Mouse (Mus musculus): ENCODE results near the gene Cep63. TPM values are rescaled to one million over a fixed set of nuclear protein-coding genes. Genes with fewer than 3 reads are reported as not detected.

The Cep63 gene
- polyA plus RNA-seq, 1 experiment from 2014 or later: 51.6 TPM

- no peak overlapping the region for H3K9ac ChIP-seq (replicated peaks)
These were observed 79.3 kb downstream of the Cep63 start for GRCm38 (mm10) chr9:102547028-102547354.

GRCm38 (mm10) chr9:102546256-102547027 is 79.9 kb downstream of the Cep63 start:
- H3K4me3 ChIP-seq (replicated peaks): peak overlapping the region; percentile 37; the same call in 1 of the 2 replicates

More at GRCm38 (mm10) chr9:102547028-102547354, 79.3 kb downstream of the Cep63 start:
- no peaks in the 10 kb centered on the region for H3K9me3 ChIP-seq
- peak overlapping the region; percentile 69 for H3K4me2 ChIP-seq (replicated peaks)
- 28% methylated on average over 7 of the region's 7 CpGs for WGBS
- H3K4me1 ChIP-seq (replicated peaks): peaks cover 44% of the 10 kb centered on the region
- peak overlapping the region; percentile 22; the same call in 1 of the 2 replicates for H3K27ac ChIP-seq
- peaks cover 55% of the 10 kb centered on the region for H3K27me3 ChIP-seq
- ATAC-seq: no peak
- H3K4me3 ChIP-seq (replicated peaks): no peak overlapping the region
- no peaks in the 10 kb centered on the region for H3K36me3 ChIP-seq

DNA sequence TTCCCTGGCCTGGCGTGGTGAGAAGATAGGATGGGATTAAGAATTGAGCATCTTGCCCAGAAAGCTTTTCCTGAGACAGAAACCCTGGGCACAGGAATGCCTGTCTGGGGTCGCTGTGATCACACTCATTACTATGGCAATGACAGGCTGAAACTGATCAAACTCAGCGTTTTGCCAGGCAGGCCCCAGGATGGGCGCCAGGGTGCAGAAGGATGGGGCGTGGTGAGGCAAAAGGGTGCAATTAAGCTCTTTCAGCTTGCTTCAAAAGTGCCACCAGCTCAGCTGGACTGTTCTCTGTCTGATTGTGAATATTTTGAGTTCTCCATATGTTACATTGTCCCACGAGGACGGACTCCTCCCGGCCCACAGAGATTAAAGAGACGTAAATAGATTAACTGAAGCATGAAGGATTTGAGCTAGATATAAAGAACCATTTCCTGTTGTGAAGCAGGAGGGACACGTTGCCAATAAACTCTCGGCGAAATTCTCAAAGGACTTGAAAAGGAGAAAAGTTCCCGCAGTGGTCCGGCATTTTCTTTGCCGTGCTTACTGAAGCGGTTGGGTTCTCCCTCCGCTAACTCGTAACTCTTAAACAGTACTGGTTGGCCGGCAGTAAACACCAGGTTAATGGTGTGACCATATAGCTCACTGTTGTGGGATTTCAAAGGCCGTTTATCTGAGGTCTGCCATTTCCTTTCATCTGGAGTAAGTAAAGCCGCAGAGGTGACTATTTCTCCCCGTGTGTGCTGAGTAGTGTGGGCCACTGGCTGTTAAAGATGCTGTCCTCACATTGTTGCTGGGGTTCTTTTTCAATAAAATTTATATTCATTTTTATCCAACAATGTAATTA is 80.7 kb downstream of the Cep63 start:
- Histone ChIP-seq H3K27ac (peak overlapping the region; percentile 98), H3K4me2 (replicated peaks) (peak overlapping the region; percentile 69), H3K4me1 (replicated peaks) (peaks cover 44% of the 10 kb centered on the region)

More at GRCm38 (mm10) chr9:102546256-102547027, 79.9 kb downstream of the Cep63 start:
- Histone ChIP-seq H3K9me3 (no peaks in the 10 kb centered on the region), H3K27ac (peak overlapping the region; percentile 98), H3K4me2 (replicated peaks) (peak overlapping the region; percentile 69), H3K9ac (replicated peaks) (0 out of 2 replicates have a peak overlapping the region, but pooled peaks have one; percentile 19), H3K4me1 (replicated peaks) (peaks cover 44% of the 10 kb centered on the region), H3K27me3 (peaks cover 61% of the 10 kb centered on the region), H3K36me3 (no peaks in the 10 kb centered on the region)
- WGBS: 28% methylated on average over 20 of the region's 20 CpGs
- no peak for ATAC-seq

GRCm38 (mm10) chr9:102544773-102545366 is 81.5 kb downstream of the Cep63 start:
- peak overlapping the region; percentile 98 for H3K27ac ChIP-seq
- peak; percentile 70 for ATAC-seq
- peak overlapping the region; percentile 37 for H3K4me3 ChIP-seq (replicated peaks)
- WGBS: under 1% methylated on average over 26 of the region's 26 CpGs
- H3K4me2 ChIP-seq (replicated peaks): peak overlapping the region; percentile 69
- no peaks in the 10 kb centered on the region for H3K36me3 ChIP-seq
- H3K9ac ChIP-seq (replicated peaks): peak overlapping the region; percentile 78
- H3K4me1 ChIP-seq (replicated peaks): peaks cover 44% of the 10 kb centered on the region
- no peaks in the 10 kb centered on the region for H3K9me3 ChIP-seq
- peaks cover 59% of the 10 kb centered on the region for H3K27me3 ChIP-seq

More for the DNA sequence above, 80.7 kb downstream of the Cep63 start:
- peaks cover 60% of the 10 kb centered on the region for H3K27me3 ChIP-seq
- peak overlapping the region; percentile 78; the same call in 1 of the 2 replicates for H3K9ac ChIP-seq (replicated peaks)
- peak overlapping the region; percentile 37 for H3K4me3 ChIP-seq (replicated peaks)
- WGBS: 2% methylated on average over 22 of the region's 22 CpGs
- no peaks in the 10 kb centered on the region for H3K36me3 ChIP-seq
- no peaks in the 10 kb centered on the region for H3K9me3 ChIP-seq
- ATAC-seq: peak; percentile 59

DNA sequence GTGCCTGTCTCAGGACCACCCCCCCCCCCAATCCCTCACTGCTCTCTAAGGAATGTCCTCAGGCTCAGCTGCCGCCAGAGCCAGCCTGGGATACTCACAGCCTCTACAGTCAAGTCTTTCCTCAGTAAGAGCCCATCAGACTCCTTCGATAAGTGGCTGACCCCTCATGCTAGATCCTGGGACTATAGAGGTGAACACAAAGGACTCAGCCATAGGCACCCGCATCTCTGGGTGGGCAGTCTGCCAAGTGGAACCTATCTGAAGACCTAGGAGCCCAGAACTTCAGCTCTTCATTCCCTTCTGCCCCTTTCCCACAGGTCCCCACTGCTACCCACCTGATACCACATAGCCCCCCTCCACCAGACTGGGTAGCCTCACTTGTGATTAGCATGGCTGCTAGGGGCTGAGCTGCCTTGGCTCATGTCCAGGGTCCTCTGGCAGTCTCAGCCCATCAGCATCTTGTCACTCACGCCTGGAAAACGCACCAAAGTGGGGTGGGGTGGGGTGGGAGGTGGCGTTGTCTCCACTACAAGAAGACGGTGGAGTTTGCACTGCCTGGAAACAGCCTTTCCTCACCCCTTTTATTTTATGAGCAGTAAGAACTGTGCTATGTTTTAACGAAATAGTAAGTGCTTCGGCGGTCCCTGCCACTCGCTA is 82.1 kb downstream of the Cep63 start:
- H3K9ac ChIP-seq (replicated peaks): peak overlapping the region; percentile 78
- peak; percentile 86 for ATAC-seq
- WGBS: 4% methylated on average over 11 of the region's 11 CpGs
- H3K9me3 ChIP-seq: no peaks in the 10 kb centered on the region
- H3K36me3 ChIP-seq: no peaks in the 10 kb centered on the region
- peak overlapping the region; percentile 69 for H3K4me2 ChIP-seq (replicated peaks)
- H3K4me3 ChIP-seq (replicated peaks): peak overlapping the region; percentile 37
- peaks cover 44% of the 10 kb centered on the region for H3K4me1 ChIP-seq (replicated peaks)
- H3K27me3 ChIP-seq: peaks cover 54% of the 10 kb centered on the region
- peak overlapping the region; percentile 98 for H3K27ac ChIP-seq

GRCm38 (mm10) chr9:102543761-102544115 is 82.6 kb downstream of the Cep63 start:
- Histone ChIP-seq H3K27ac (peak overlapping the region; percentile 98), H3K4me1 (replicated peaks) (peaks cover 44% of the 10 kb centered on the region), H3K4me3 (replicated peaks) (no peak overlapping the region), H3K4me2 (replicated peaks) (peak overlapping the region; percentile 69; the same call in 1 of the 2 replicates), H3K9me3 (no peaks in the 10 kb centered on the region), H3K9ac (replicated peaks) (peak overlapping the region; percentile 78), H3K27me3 (peaks cover 50% of the 10 kb centered on the region), H3K36me3 (no peaks in the 10 kb centered on the region)
- no peak; the same call in none of the 2 replicates for ATAC-seq
- 5% methylated on average over 2 of the region's 2 CpGs for WGBS

DNA sequence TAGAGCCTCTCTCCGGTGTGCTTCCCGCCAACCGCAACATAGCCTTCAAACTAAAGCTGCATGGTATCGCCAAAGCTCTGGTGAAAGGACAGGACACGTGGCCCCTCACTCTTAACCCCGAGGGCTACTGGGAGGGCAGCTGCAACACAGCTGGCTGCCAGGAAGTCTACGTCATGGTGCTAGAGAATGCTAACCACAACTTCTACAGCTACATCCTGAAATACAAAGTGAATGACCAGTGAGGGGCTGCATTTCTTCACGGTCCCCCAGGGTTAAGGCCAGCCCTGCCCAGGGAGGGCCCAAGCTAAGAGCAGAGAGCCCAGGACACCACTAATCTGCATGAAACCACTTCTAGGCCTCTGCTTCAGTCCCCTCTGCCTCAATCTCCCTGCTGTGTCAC is 83.8 kb downstream of the Cep63 start:
- no peak overlapping the region for H3K27ac ChIP-seq
- H3K9ac ChIP-seq (replicated peaks): no peak overlapping the region
- ATAC-seq: no peak

DNA sequence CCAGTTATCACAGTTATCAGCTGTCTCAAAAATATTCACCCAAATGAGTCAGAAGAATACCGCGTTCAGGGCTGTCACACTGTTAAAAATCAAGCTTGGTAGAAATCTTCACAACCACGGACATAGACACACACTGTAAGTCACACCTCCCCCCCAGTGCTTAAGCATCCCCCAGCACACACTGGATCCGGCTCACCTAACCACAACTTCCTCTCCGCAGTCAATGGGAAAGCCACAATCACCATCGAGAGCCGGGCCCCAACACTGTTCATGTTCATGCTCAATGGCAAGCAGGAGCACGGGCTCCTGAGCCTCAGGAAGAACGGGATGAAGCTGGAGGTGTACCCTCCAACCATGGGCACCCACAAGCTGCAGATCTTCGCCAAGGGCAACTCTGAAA is 84.7 kb downstream of the Cep63 start:
- Histone ChIP-seq H3K4me3 (replicated peaks) (no peak overlapping the region), H3K4me2 (replicated peaks) (no peak overlapping the region), H3K4me1 (replicated peaks) (peaks cover 36% of the 10 kb centered on the region), H3K36me3 (no peaks in the 10 kb centered on the region), H3K9ac (replicated peaks) (no peak overlapping the region), H3K9me3 (no peaks in the 10 kb centered on the region), H3K27me3 (peaks cover 31% of the 10 kb centered on the region), H3K27ac (no peak overlapping the region)
- 92% methylated on average over 10 of the region's 10 CpGs for WGBS
- no peak for ATAC-seq

More for the DNA sequence above, 83.8 kb downstream of the Cep63 start:
- Histone ChIP-seq H3K27me3 (peaks cover 38% of the 10 kb centered on the region), H3K4me3 (replicated peaks) (no peak overlapping the region), H3K4me2 (replicated peaks) (no peak overlapping the region), H3K4me1 (replicated peaks) (peaks cover 44% of the 10 kb centered on the region), H3K36me3 (no peaks in the 10 kb centered on the region), H3K9me3 (no peaks in the 10 kb centered on the region)
- 78% methylated on average over 8 of the region's 8 CpGs for WGBS

DNA sequence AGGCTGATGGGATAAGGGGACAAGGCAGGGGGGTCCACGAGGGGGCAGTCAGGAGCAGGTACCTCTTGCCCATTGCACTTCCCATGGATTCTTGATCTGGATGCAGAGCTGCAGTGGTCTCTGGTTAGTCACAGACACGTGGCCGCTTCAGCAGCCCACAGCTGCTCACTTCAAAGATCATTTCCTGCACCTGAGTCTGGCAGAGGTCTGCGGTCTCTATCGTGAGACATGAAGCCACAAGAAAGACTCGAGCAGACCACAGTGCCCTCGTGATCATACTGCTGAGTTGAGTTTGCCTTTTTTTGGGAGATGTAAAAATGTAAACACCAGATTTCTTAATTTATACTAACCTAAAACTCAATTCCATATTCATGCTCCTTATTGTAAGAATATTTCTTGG is 86.6 kb downstream of the Cep63 start:
- Histone ChIP-seq H3K9me3 (no peaks in the 10 kb centered on the region), H3K4me1 (replicated peaks) (peaks cover 19% of the 10 kb centered on the region), H3K36me3 (no peaks in the 10 kb centered on the region), H3K4me3 (replicated peaks) (no peak overlapping the region), H3K9ac (replicated peaks) (no peak overlapping the region), H3K4me2 (replicated peaks) (no peak overlapping the region), H3K27ac (no peak overlapping the region), H3K27me3 (peaks cover 31% of the 10 kb centered on the region)
- 82% methylated on average over 7 of the region's 7 CpGs for WGBS
- no peak for ATAC-seq

GRCm38 (mm10) chr9:102536968-102537367 is 89.4 kb downstream of the Cep63 start:
- WGBS: 94% methylated on average over 4 of the region's 4 CpGs
- no peak for ATAC-seq
- Histone ChIP-seq H3K36me3 (no peaks in the 10 kb centered on the region), H3K4me1 (replicated peaks) (peaks cover 6% of the 10 kb centered on the region), H3K27me3 (peaks cover 20% of the 10 kb centered on the region), H3K4me2 (replicated peaks) (no peak overlapping the region), H3K9ac (replicated peaks) (no peak overlapping the region), H3K27ac (no peak overlapping the region; the same call in 1 of the 2 replicates), H3K9me3 (no peaks in the 10 kb centered on the region), H3K4me3 (replicated peaks) (no peak overlapping the region)

Data from midbrain, embryonic 13.5 days (tissue).